Mouse (Mus musculus) ES-Bruce4 (cell line): ENCODE data around the gene Mecom.

ENCODE experiments used
- CTCF ChIP-seq: IDR thresholded peaks from one replicate; pipeline ENCODE4 v1.8.1; 2011; ENCODE audit warnings: low read depth, low read length
- EP300 ChIP-seq: IDR thresholded peaks from 2 replicates; pipeline ENCODE4 v1.6.1; 2011; ENCODE audit warnings: low read depth, low read length; ENCODE audit not compliant: insufficient read depth
- POLR2A ChIP-seq: IDR thresholded peaks from one replicate; pipeline ENCODE4 v1.8.1; 2011; ENCODE audit warnings: low read length; ENCODE audit not compliant: insufficient read depth

DNA sequence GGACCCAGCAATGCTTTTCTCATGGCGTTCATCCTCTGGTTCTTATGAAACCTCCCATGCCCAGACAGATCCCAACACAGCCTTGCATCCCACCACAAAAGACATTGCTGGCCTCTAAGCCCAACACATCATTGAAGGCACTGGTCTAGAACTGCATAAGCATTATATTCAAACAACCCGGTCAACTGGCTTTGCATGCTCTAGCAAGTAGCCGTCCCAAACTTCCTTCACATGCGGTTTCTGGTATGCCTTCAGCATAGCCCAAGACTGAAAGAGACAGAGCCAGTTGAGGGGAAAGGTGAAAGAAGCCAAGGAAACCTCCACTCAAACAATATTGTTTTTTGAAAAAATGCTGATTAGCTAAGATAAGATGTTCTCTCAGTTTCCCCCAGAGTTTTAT lies 397.7 kb downstream of the Mecom start:
- TF ChIP-seq CTCF: no peak
- TF ChIP-seq POLR2A: no peak
- no peak for TF ChIP-seq EP300
